Comparison of ENCODE assay signal across 28 mouse cellular contexts in genomic region chr3:68815621-68816020, GRCm38 (mm10). TPM values are rescaled to one million over a fixed set of nuclear protein-coding genes. Genes with fewer than 3 reads are reported as not detected.
"Had no signal": no experiment of that assay in that cellular context is flagged by ENCODE, and none has a peak within 500 bp of the region (broad histone marks: within the 10 kb centered on the region; RNA-seq: fewer than 3 reads in every experiment).

No protein-coding gene starts in this region.

- H3K36me3 ChIP-seq: embryonic facial prominence, embryonic 10.5 days; embryonic facial prominence, embryonic 12.5 days; embryonic facial prominence, embryonic 13.5 days; embryonic facial prominence, embryonic 15.5 days; forebrain, embryonic 10.5 days; forebrain, embryonic 12.5 days; forebrain, embryonic 15.5 days had no signal

- DNase-seq: cerebellum, adult 2 months; cerebellum, adult 8-10 months; cerebellum, adult 9-10 months; cerebellum, adult 9-11 months; cerebellum, postnatal 10 days; cerebellum, postnatal 14 days; cerebellum, postnatal 25 days; cerebellum, postnatal 36 days; embryo, embryonic 11 days; forebrain, postnatal 0 days; gastrocnemius, adult 2 months; gastrocnemius, postnatal 10 days; gastrocnemius, postnatal 14 days; gastrocnemius, postnatal 25 days; gastrocnemius, postnatal 36 days; heart, adult 18-20 months had no signal

- H3K27me3 ChIP-seq: embryonic facial prominence, embryonic 12.5 days; embryonic facial prominence, embryonic 13.5 days; embryonic facial prominence, embryonic 15.5 days; forebrain, embryonic 12.5 days; forebrain, embryonic 13.5 days; forebrain, embryonic 15.5 days had no signal

- H3K9me3 ChIP-seq: embryonic facial prominence, embryonic 10.5 days; embryonic facial prominence, embryonic 12.5 days; embryonic facial prominence, embryonic 13.5 days; embryonic facial prominence, embryonic 15.5 days; forebrain, embryonic 10.5 days; forebrain, embryonic 12.5 days; forebrain, embryonic 13.5 days; forebrain, embryonic 15.5 days had no signal

- H3K27ac ChIP-seq: embryonic facial prominence, embryonic 10.5 days; embryonic facial prominence, embryonic 12.5 days; embryonic facial prominence, embryonic 13.5 days; embryonic facial prominence, embryonic 15.5 days; forebrain, embryonic 10.5 days; forebrain, embryonic 12.5 days; forebrain, embryonic 13.5 days; forebrain, embryonic 15.5 days; gastrocnemius, adult 2 months had no signal

- H3K9ac ChIP-seq: embryonic facial prominence, embryonic 12.5 days; embryonic facial prominence, embryonic 13.5 days; embryonic facial prominence, embryonic 15.5 days; forebrain, embryonic 12.5 days; forebrain, embryonic 13.5 days; forebrain, embryonic 15.5 days; forebrain, postnatal 0 days had no signal

- H3K4me3 ChIP-seq: embryonic facial prominence, embryonic 10.5 days; embryonic facial prominence, embryonic 12.5 days; embryonic facial prominence, embryonic 13.5 days; embryonic facial prominence, embryonic 15.5 days; erythroblast, embryonic 14.5 days; forebrain, embryonic 10.5 days; forebrain, embryonic 12.5 days; forebrain, embryonic 13.5 days; forebrain, embryonic 15.5 days; gastrocnemius, adult 2 months had no signal

- H3K4me1 ChIP-seq: embryonic facial prominence, embryonic 10.5 days; embryonic facial prominence, embryonic 12.5 days; embryonic facial prominence, embryonic 13.5 days; embryonic facial prominence, embryonic 15.5 days; forebrain, embryonic 10.5 days; forebrain, embryonic 12.5 days; forebrain, embryonic 13.5 days; forebrain, embryonic 15.5 days had no signal

RNA-seq across cellular contexts. Expression of gene 1110032F04Rik, which starts 53.8 kb away (rescaled TPM):
- total RNA-seq: gastrocnemius, adult 18-20 months; gastrocnemius, adult 8-10 months; gastrocnemius, postnatal 36 days; granulocyte monocyte progenitor cell, adult 5-6 weeks had no signal
